Mouse (Mus musculus): ENCODE measurements around the gene D10Jhu81e.
"Not testable (repeated sequence)": the region's sequence is repeated elsewhere in the genome, so short reads cannot be mapped to it uniquely, and the experiment has no call there.

D10Jhu81e gene

GRCm38 (mm10) chr10:78129423-78129822, 40.2 kb downstream of the D10Jhu81e start:
- no peak for DNase-seq

GRCm38 (mm10) chr10:78128647-78129046, 40.9 kb downstream of the D10Jhu81e start:
- DNase-seq = no peak

DNA sequence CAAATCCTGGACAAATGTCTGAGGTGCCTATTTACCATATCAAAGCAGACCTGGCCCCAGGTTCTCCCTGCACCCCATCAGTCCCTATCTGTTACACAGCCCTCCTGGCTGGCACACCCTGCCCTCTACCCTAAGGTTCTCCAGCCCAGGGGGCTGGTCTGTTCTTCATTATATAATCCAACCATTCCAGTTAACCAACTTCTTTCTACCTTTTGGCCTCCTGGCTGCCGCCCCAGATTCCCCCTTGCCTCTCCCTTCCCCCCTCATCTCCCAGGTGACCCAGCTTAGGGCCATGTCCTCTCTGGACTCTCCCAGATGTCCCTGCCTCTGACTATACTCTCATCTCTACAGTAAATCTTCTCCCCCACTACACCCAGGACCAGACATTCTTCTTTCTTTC, 41.7 kb downstream of the D10Jhu81e start:
- no peak for DNase-seq

GRCm38 (mm10) chr10:78127046-78127870, 42.3 kb downstream of the D10Jhu81e start:
- DNase-seq = no peak

DNA sequence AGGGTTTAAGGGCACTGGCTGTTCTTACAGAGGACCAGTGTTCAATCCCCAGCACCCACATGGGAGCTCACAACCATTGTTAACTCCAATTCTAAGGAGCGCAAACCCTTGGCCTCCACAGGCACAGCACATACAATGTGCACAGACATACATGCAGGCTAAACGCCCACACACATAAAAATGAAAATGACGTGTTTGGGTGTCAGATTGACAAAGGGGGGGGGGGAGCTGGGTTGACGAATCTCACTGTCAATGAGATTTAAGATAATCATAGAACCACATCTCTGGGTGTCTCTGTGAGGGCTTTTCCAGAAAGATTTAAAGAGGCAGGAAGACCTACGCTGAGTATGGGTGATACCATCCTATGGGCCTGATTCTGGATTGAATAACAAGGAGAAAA, 43.3 kb downstream of the D10Jhu81e start:
- no peak for DNase-seq

- not testable (repeated sequence) for DNase-seq
Measured at GRCm38 (mm10) chr10:78125061-78125460, 44.5 kb downstream of the D10Jhu81e start.

DNA sequence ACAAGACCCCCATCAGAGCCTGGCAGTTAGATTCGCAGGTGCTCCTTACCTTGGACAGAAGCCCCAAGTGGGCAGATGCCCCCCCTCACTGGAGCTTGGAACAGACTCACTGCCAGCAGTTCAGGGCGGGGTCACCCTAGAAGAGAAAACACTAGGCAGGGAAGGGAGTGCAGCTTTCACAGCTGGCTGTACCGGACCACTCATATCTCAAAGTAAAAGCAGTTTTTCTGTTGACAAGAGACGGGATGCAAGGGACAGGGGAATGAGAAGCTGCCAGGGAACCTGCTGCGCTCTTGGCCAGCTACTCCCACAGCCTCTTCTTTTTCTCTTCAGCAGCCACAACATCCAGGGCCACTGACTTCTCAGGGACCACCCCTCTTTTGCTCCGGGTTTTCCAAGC, 45.4 kb downstream of the D10Jhu81e start:
- DNase-seq = not testable (repeated sequence)

GRCm38 (mm10) chr10:78119422-78119821, 50.2 kb downstream of the D10Jhu81e start:
- DNase-seq = no peak

GRCm38 (mm10) chr10:78115153-78115552, 54.4 kb downstream of the D10Jhu81e start:
- DNase-seq = no peak

DNA sequence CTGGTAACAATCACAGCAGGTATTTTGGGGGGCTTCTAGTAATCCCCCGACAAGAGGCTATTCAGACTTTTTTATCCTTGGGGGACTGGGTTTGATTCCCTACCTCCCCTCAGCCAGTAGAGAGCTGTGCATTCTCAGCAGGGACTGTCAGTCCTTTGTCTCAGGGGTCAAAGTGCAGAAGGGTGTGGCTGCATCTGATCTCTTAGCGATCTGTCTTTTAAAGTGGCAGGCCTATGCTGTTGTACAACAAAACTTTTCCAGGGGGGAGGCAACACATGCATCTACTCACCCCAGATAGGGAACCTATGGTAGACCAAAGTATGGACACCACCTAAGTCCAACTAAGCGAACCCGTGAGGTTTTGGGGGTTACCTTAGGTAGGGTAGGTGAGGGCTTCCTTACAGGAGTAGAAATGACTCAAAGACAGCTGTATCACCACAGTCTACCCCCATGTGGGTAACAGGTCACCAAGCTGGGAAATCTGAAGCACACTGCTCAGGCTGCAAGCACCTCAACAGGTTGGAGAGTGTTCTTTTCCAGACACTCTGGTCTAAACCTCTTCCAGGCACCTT, 55.0 kb downstream of the D10Jhu81e start:
- DNase-seq = no peak

All from layer of hippocampus, adult 9-11 months (tissue).